Mouse (Mus musculus) heart, embryonic 16.5 days (tissue): ENCODE data around the gene Elovl1. TPM values are rescaled to one million over a fixed set of nuclear protein-coding genes. Genes with fewer than 3 reads are reported as not detected.

Experiments used
- ATAC-seq: fragments of 200-750 bp; cut with Nextera tagmentation; replicated peaks from 2 replicates; pipeline ENCODE4 v1.8.0; 2017; ENCODE audit warnings: moderate number of reproducible peaks; ENCODE audit not compliant: insufficient read depth, low FRiP score; ENCODE audit errors: extremely low read depth
- H3K27ac ChIP-seq: fragments of 300-500 bp; sonication (generic); 2 replicates; pipeline ENCODE4 v1.5.1; 2014; ENCODE audit warnings: mild to moderate bottlenecking, low read length, control low read depth, moderate library complexity
- H3K27me3 ChIP-seq: fragments of 300-500 bp; sonication (generic); 2 replicates; pipeline ENCODE4 v1.6.1; 2014; ENCODE audit warnings: low read length, mixed read lengths; ENCODE audit not compliant: control insufficient read depth, insufficient read depth
- H3K36me3 ChIP-seq: fragments of 300-500 bp; sonication (generic); 2 replicates; pipeline ENCODE4 v1.6.1; 2014; ENCODE audit not compliant: control insufficient read depth, insufficient read depth
- H3K4me1 ChIP-seq: fragments of 300-500 bp; sonication (generic); 2 replicates; pipeline ENCODE4 v1.6.1; 2014; ENCODE audit warnings: low read length, mixed read lengths; ENCODE audit not compliant: control insufficient read depth, insufficient read depth
- H3K4me2 ChIP-seq: fragments of 300-500 bp; sonication (generic); 2 replicates; pipeline ENCODE4 v1.6.1; 2014; ENCODE audit warnings: low read depth, mild to moderate bottlenecking, control low read depth, low read length
- H3K4me3 ChIP-seq: fragments of 300-500 bp; sonication (generic); 2 replicates; pipeline ENCODE4 v1.5.1; 2014; ENCODE audit warnings: mild to moderate bottlenecking, control low read depth, low read length
- H3K9ac ChIP-seq: fragments of 300-500 bp; sonication (generic); 2 replicates; pipeline ENCODE4 v1.6.1; 2014; ENCODE audit warnings: low read length, control low read depth
- H3K9me3 ChIP-seq: fragments of 300-500 bp; sonication (generic); replicated peaks from 2 replicates; pipeline ENCODE4 v1.6.1; 2016; ENCODE audit warnings: low read length; ENCODE audit not compliant: control insufficient read depth
- WGBS: fragments of 180-500 bp; shearing (Covaris S2); extraction: QIAGEN DNeasy Blood & Tissue Kit; methylation state at CpG from one replicate; pipeline ENCODE4 v1.1.7; 2014; 5-methylcytosine and 5-hydroxymethylcytosine counted together
- polyA plus RNA-seq: library from polyadenylated mRNA; unstranded; fragments of >200 nt; fragmentation: Nextera tagmentation; extraction: Ambion mirVana; gene quantifications from 2 replicates; pipeline ENCODE4 v1.2.1, GENCODE M21; 2015

Elovl1 gene
- polyA plus RNA-seq, 1 experiment from 2014 or later = 66.5 TPM

- Histone ChIP-seq H3K9ac (no peak overlapping the region), H3K9me3 (no peaks in the 10 kb centered on the region), H3K4me3 (no peak overlapping the region), H3K27me3 (no peaks in the 10 kb centered on the region), H3K4me1 (no peaks in the 10 kb centered on the region), H3K4me2 (no peak overlapping the region), H3K36me3 (no peaks in the 10 kb centered on the region), H3K27ac (no peak overlapping the region)
- no peak for ATAC-seq
- 70% methylated on average over 15 of the region's 15 CpGs for WGBS
Observed at GRCm38 (mm10) chr4:118476773-118477530, 49.1 kb downstream of the Elovl1 start.

Other genes with a start within 250 kb of the Elovl1 start
- 19.0 and 19.4 TPM in 2 replicates for gene Kdm4a, start 248.1 kb upstream of the Elovl1 start, polyA plus RNA-seq
- 22.9 and 27.7 TPM in 2 replicates for gene Ptprf, start 136.7 kb upstream of the Elovl1 start, polyA plus RNA-seq
- 5.3 and 5.5 TPM in 2 replicates for gene Szt2, start 18.8 kb upstream of the Elovl1 start, polyA plus RNA-seq
- 67.8 and 70.6 TPM in 2 replicates for gene Med8, start 18.8 kb upstream of the Elovl1 start, polyA plus RNA-seq
- gene Cdc20, start 9.3 kb downstream of the Elovl1 start, polyA plus RNA-seq = 189 and 195 TPM in 2 replicates
- 0.88 and 1.2 TPM in 2 replicates for gene Mpl, start 29.4 kb downstream of the Elovl1 start, polyA plus RNA-seq
- 52.1 and 60.8 TPM in 2 replicates for gene Tie1, start 62.0 kb downstream of the Elovl1 start, polyA plus RNA-seq
- gene 2610528J11Rik, start 98.9 kb downstream of the Elovl1 start, polyA plus RNA-seq = 1.4 and 1.8 TPM in 2 replicates
- 0.80 and 0.95 TPM in 2 replicates for gene Tmem125, start 116.0 kb downstream of the Elovl1 start, polyA plus RNA-seq
- gene Cfap57, start 192.7 kb downstream of the Elovl1 start, polyA plus RNA-seq = 0.33 and 0.54 TPM in 2 replicates
- 70.7 and 105 TPM in 2 replicates for gene Ebna1bp2, start 192.7 kb downstream of the Elovl1 start, polyA plus RNA-seq
- not detected in 2 replicates for gene Olfr62, start 230.9 kb downstream of the Elovl1 start, polyA plus RNA-seq